Mouse (Mus musculus) testis, adult 2 months (tissue): ENCODE measurements at regions not wholly inside any gene's neighbourhood (a gene's known extent, or its start where the extent isn't known, plus 50 kb on each side); places are given as distances from the start of the nearest gene placed in this dataset.

Experiments used
- CTCF ChIP-seq: fragments of 200-500 bp; IDR thresholded peaks from 2 replicates; pipeline ENCODE4 v1.5.1; 2012; ENCODE audit warnings: low read depth, mild to moderate bottlenecking, inconsistent platforms, low read length, moderate library complexity; ENCODE audit not compliant: control insufficient read depth, insufficient read depth, insufficient replicate concordance
- POLR2A ChIP-seq: fragments of 200-500 bp; IDR thresholded peaks from 2 replicates; pipeline ENCODE4 v1.6.1; 2012; ENCODE audit warnings: low read depth, mild to moderate bottlenecking, inconsistent platforms, low read length, moderate library complexity; ENCODE audit not compliant: control insufficient read depth

DNA sequence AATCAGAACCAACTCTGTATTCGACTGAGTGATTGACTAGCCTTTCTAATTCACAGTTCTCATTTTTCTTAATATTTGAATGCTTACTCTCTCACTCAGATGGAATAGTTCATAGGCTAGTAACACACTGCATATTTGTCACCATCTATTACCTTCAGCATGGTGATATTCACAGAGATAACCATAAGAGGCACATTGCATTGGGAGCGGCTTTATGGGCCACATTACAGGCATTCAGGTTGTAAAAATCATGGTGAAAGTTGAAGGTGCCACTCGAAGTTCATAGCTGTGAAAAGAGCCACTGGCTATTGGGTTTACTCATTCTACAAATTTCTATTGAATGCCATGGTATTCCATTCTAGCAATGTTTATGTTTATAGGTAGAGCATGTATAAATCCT is 229.6 kb upstream of the Sdr16c6 start:
- TF ChIP-seq CTCF (no peak), POLR2A (no peak)
